Mouse (Mus musculus): ENCODE measurements at regions not wholly inside any gene's neighbourhood (a gene's known extent, or its start where the extent isn't known, plus 50 kb on each side); places are given as distances from the start of the nearest gene placed in this dataset.

GRCm38 (mm10) chr9:122695724-122696123 is 51.4 kb upstream of the Topaz1 start:
- H3K36me3 ChIP-seq, result no peaks in the 10 kb centered on the region
- no peak overlapping the region for H3K4me3 ChIP-seq
- no peak overlapping the region for H3K27ac ChIP-seq (replicated peaks)
- no peaks in the 10 kb centered on the region for H3K9me3 ChIP-seq (replicated peaks)
- no peaks in the 10 kb centered on the region for H3K27me3 ChIP-seq (ENCODE audit: low read depth, poor library complexity, severe bottlenecking)
- peaks cover 15% of the 10 kb centered on the region for H3K4me1 ChIP-seq
- 5% methylated on average over 1 of the region's 1 CpGs for WGBS
- DNase-seq (ENCODE audit: low spot score), result no peak

Small RNA genes lying in the stretch of these regions (microRNA-seq; reads per million reads assigned to microRNA genes)
- 60.1 reads per million, percentile 44 among the genes with 10 or more reads in this experiment for gene Mir138-1

Measured in midbrain, embryonic 10.5 days (tissue).